Mouse (Mus musculus): Measurements from ENCODE around the gene Slc2a5. TPM values are rescaled to one million over a fixed set of nuclear protein-coding genes. Genes with fewer than 3 reads are reported as not detected.

The Slc2a5 gene
- polyA plus RNA-seq, 1 experiment from 2014 or later = 2.3 TPM

DNA sequence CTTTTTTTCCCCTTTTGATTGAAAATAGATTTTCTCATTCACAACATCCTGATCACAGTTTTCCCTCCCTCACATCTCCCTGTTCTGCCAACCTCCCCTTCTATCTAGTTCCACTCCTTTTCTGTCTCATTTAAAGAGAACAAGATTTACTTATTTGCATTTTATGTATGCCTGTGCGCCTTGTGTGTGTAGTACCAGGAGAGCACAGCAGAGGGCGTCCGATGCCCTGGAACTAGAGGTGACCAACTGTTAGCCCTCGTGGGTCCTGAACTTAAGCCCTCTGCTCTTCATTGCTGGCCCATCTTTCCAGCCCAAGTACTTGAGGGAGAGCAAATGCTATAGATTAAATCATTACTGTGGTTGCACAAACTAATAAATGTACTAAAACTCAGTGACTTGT is 33.7 kb upstream of the Slc2a5 start:
- 75% methylated on average over 4 of the region's 4 CpGs for WGBS
- ATAC-seq = no peak

DNA sequence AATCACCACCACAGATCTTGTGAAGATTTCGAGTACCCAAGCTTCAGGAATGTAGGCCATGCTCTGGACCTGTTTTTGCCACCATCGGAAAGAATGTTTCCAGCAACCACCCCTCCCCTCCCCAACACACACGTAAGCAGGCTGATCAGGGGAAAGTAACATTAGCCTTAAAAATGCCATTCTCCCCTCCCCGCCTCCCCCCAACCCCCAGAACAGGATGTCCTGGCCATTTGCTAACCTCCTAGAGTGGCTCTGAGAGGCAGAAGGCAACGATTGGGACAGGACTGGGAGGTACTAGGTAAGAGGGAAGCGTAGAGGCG is 32.3 kb upstream of the Slc2a5 start:
- ATAC-seq (no peak), DNase-seq (ENCODE audit: low spot score) (no peak)
- H3K4me3 ChIP-seq (ENCODE audit: low read depth, low read length) = peak overlapping the region; percentile 44
- peak overlapping the region; percentile 99 for H3K4me2 ChIP-seq (ENCODE audit: low read length)
- peaks cover 14% of the 10 kb centered on the region for H3K27me3 ChIP-seq (replicated peaks; ENCODE audit: control insufficient read depth, insufficient read depth, low read length)
- no peak overlapping the region for H3K27ac ChIP-seq (ENCODE audit: low read depth, low read length)
- H3K9me3 ChIP-seq (replicated peaks; ENCODE audit: control insufficient read depth, low read length) = no peaks in the 10 kb centered on the region
- under 1% methylated on average over 7 of the region's 7 CpGs for WGBS
- 0 out of 2 replicates have a peak overlapping the region, but pooled peaks have one; percentile 45 for H3K9ac ChIP-seq (ENCODE audit: low read length)
- H3K4me1 ChIP-seq (ENCODE audit: control insufficient read depth, insufficient read depth, low read length) = peaks cover 5% of the 10 kb centered on the region; the same call in 1 of the 2 replicates
- no peaks in the 10 kb centered on the region for H3K36me3 ChIP-seq (ENCODE audit: control insufficient read depth, insufficient read depth, low read length)

More for the DNA sequence above, 33.7 kb upstream of the Slc2a5 start:
- no peak overlapping the region for H3K27ac ChIP-seq (ENCODE audit: low read depth, low read length)
- DNase-seq (ENCODE audit: low spot score) = no peak
- H3K4me3 ChIP-seq (ENCODE audit: low read depth, low read length) = no peak overlapping the region
- H3K4me2 ChIP-seq (ENCODE audit: low read length) = no peak overlapping the region
- H3K9me3 ChIP-seq (replicated peaks; ENCODE audit: control insufficient read depth, low read length) = no peaks in the 10 kb centered on the region
- H3K9ac ChIP-seq (ENCODE audit: low read length) = no peak overlapping the region
- no peaks in the 10 kb centered on the region for H3K36me3 ChIP-seq (ENCODE audit: control insufficient read depth, insufficient read depth, low read length)
- peaks cover 5% of the 10 kb centered on the region; the same call in 1 of the 2 replicates for H3K4me1 ChIP-seq (ENCODE audit: control insufficient read depth, insufficient read depth, low read length)
- H3K27me3 ChIP-seq (replicated peaks; ENCODE audit: control insufficient read depth, insufficient read depth, low read length) = peaks cover 11% of the 10 kb centered on the region

DNA sequence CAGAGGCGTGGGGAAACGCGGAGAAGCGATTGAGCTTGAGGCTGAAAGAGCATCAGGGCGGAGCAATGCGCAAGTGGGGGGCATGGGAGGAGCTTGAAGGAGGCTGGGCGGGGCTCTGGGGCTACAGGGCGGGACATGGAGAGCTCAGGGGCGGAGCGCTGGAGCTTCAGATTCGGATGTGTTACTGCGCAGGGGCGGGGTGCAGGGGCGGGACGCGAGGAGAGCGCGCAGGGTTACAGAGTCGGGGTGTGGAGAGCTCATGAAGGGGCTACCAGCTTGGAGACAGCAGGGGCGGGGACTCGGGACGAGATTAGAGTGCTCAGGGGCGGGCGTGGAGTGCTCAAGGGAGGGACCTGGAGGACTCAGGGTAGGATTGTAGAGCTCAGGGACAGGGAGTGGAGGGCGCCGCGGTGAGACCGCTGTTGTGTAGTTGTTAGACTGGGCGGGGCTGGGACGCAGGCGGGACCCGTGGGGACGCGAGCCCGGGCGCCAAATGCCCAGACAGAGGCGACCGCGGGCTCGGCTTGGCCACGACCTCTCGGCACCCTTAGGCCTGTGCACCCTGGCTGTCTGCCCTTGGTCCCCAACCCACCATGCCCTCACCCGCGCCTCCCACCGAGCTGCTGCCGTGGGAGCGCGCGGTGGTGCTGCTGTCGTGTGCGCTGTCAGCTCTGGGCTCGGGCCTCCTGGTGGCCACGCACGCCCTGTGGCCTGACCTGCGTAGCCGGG is 31.8 kb upstream of the Slc2a5 start, which contains the start of gene Gpr157:
Gene Gpr157, plus strand, starts transcription at position 205 of the 729 bp plus-strand sequence.
- peak within 1 kb of the TSS; percentile 56 for H3K9ac ChIP-seq (ENCODE audit: low read length)
- DNase-seq (ENCODE audit: low spot score) (peak; percentile 93), ATAC-seq (peak; percentile 96)
- H3K4me1 ChIP-seq (ENCODE audit: control insufficient read depth, insufficient read depth, low read length) = peaks cover 5% of the 10 kb centered on the region; the same call in 1 of the 2 replicates
- no peaks in the 10 kb centered on the region for H3K36me3 ChIP-seq (ENCODE audit: control insufficient read depth, insufficient read depth, low read length)
- peaks cover 14% of the 10 kb centered on the region for H3K27me3 ChIP-seq (replicated peaks; ENCODE audit: control insufficient read depth, insufficient read depth, low read length)
- H3K9me3 ChIP-seq (replicated peaks; ENCODE audit: control insufficient read depth, low read length) = no peaks in the 10 kb centered on the region
- under 1% methylated on average over 47 of the region's 56 CpGs for whole genome bisulfite sequencing
- peak within 1 kb of the TSS; percentile 44 for H3K4me3 ChIP-seq (ENCODE audit: low read depth, low read length)
- H3K27ac ChIP-seq (ENCODE audit: low read depth, low read length) = no peak within 1 kb of the TSS
- peak within 1 kb of the TSS; percentile 99 for H3K4me2 ChIP-seq (ENCODE audit: low read length)

DNA sequence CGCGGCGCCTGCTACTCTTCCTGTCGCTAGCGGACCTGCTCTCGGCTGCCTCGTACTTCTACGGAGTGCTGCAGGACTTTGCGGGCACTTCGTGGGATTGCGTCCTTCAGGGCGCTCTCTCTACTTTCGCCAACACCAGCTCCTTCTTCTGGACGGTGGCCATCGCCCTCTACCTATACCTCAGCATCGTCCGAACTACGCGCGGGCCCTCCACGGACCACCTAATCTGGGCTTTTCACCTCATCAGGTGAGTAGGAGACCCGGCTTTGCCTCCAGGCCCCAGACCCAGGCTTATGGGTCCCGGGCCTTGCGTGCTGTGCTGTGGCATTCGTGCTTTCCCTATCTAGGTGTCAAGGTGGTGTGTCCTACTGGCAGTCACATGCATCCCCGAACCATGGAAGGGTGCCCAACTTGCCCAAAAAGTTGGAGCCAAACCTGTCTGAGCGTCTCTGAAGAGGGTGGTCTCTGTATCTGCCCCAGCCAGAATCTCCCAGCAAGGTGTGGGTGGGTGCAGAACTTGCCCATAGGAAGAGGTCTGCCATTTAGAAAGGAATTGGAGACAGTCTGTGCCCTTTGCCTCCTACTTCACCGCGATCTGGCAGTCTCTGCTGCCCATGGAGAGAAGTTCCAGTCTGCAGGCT is 31.1 kb upstream of the Slc2a5 start:
- Histone ChIP-seq H3K4me1 (ENCODE audit: control insufficient read depth, insufficient read depth, low read length) (peaks cover 5% of the 10 kb centered on the region; the same call in 1 of the 2 replicates), H3K9me3 (replicated peaks; ENCODE audit: control insufficient read depth, low read length) (no peaks in the 10 kb centered on the region), H3K4me3 (ENCODE audit: low read depth, low read length) (peak overlapping the region; percentile 44), H3K27me3 (replicated peaks; ENCODE audit: control insufficient read depth, insufficient read depth, low read length) (peaks cover 14% of the 10 kb centered on the region), H3K9ac (ENCODE audit: low read length) (peak overlapping the region; percentile 56), H3K4me2 (ENCODE audit: low read length) (peak overlapping the region; percentile 99), H3K27ac (ENCODE audit: low read depth, low read length) (no peak overlapping the region), H3K36me3 (ENCODE audit: control insufficient read depth, insufficient read depth, low read length) (no peaks in the 10 kb centered on the region)
- DNase-seq (ENCODE audit: low spot score) = no peak
- ATAC-seq = no peak
- WGBS = 15% methylated on average over 29 of the region's 29 CpGs

DNA sequence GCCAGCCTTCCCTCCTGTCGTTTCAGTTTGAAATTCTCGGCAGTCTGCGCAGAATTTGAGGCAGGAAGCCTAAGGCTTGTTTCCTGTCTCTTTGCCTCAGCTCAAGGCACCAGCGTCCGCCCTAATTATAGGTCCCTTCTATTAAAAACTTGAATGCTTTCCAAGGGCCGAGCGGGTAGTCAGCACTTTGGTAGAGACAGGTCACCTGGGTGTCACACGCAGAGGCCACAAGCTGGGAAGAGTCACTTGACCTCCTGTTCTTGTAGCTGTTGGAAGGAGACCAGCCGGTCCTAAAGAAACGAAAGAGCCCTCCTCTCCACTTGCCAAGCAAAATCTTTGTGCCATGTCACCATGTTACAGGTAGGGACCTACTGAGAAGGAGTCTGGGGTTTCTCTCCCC is 30.0 kb upstream of the Slc2a5 start:
- DNase-seq (ENCODE audit: low spot score) = no peak

DNA sequence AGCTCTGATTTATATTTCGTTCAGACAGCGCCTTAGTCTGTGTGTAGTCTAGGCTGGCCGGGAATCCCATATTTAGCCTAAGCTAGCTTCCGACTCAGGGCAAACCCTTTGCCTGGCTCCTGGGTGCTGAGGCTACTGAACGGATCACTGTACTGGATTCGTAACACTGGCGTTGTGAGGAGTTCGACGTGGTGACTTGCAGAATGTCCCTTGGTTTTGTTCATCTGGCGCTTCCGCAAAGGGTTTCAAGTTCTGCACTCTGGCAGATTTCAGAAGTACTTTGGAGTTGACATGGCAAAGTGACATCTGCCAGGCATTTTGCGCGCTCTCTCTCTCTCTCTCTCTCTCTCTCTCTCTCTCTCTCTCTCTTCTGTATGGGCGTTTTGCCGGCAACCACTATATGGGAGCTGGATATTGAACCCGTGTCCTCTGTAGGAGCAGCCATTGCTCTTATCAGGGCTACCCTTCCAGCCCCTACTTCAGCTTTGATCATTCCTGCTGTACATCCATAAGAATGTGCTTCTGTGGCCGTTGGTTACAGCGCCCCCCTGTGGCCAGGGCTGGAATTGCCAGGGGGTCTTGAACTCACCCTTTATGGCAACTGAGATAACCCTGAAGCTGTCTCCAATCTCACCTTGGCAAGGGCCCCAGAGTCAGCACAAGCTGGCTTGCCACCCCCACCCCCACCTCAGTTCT is 27.0 kb upstream of the Slc2a5 start:
- H3K27ac ChIP-seq (ENCODE audit: low read depth, low read length) = no peak overlapping the region
- no peaks in the 10 kb centered on the region for H3K9me3 ChIP-seq (replicated peaks; ENCODE audit: control insufficient read depth, low read length)
- 81% methylated on average over 18 of the region's 18 CpGs for WGBS
- no peak for ATAC-seq
- no peak overlapping the region for H3K4me2 ChIP-seq (ENCODE audit: low read length)
- H3K36me3 ChIP-seq (ENCODE audit: control insufficient read depth, insufficient read depth, low read length) = no peaks in the 10 kb centered on the region
- DNase-seq (ENCODE audit: low spot score) = no peak
- H3K9ac ChIP-seq (ENCODE audit: low read length) = no peak overlapping the region
- peaks cover 14% of the 10 kb centered on the region for H3K27me3 ChIP-seq (replicated peaks; ENCODE audit: control insufficient read depth, insufficient read depth, low read length)
- no peak overlapping the region for H3K4me3 ChIP-seq (ENCODE audit: low read depth, low read length)
- peaks cover 7% of the 10 kb centered on the region; the same call in 1 of the 2 replicates for H3K4me1 ChIP-seq (ENCODE audit: control insufficient read depth, insufficient read depth, low read length)

More for the DNA sequence above, 30.0 kb upstream of the Slc2a5 start:
- Histone ChIP-seq H3K4me1 (ENCODE audit: control insufficient read depth, insufficient read depth, low read length) (peaks cover 5% of the 10 kb centered on the region; the same call in 1 of the 2 replicates), H3K27ac (ENCODE audit: low read depth, low read length) (no peak overlapping the region), H3K36me3 (ENCODE audit: control insufficient read depth, insufficient read depth, low read length) (no peaks in the 10 kb centered on the region), H3K4me3 (ENCODE audit: low read depth, low read length) (no peak overlapping the region), H3K4me2 (ENCODE audit: low read length) (no peak overlapping the region), H3K9me3 (replicated peaks; ENCODE audit: control insufficient read depth, low read length) (no peaks in the 10 kb centered on the region), H3K27me3 (replicated peaks; ENCODE audit: control insufficient read depth, insufficient read depth, low read length) (peaks cover 14% of the 10 kb centered on the region), H3K9ac (ENCODE audit: low read length) (no peak overlapping the region)
- 77% methylated on average over 10 of the region's 10 CpGs for WGBS
- no peak for ATAC-seq

DNA sequence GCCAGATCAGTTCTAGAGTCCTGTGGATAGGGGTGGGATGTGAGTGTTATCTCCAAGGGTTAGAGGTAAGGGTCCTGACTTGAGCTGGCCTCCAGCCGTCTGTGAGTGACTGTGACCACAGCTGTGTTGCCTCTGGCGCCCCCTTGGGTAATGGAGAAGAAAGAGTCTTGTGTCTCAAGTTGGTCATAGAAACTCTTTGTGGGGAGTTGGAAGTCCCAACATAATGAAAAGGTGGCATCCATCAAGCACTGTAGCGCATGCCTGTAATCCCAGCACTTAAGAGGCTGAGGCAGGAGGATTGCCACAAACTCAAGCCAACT is 26.5 kb upstream of the Slc2a5 start:
- no peaks in the 10 kb centered on the region for H3K9me3 ChIP-seq (replicated peaks; ENCODE audit: control insufficient read depth, low read length)
- H3K27ac ChIP-seq (ENCODE audit: low read depth, low read length) = no peak overlapping the region
- 51% methylated on average over 3 of the region's 3 CpGs for WGBS
- ATAC-seq = no peak
- no peak overlapping the region for H3K4me3 ChIP-seq (ENCODE audit: low read depth, low read length)
- DNase-seq (ENCODE audit: low spot score) = no peak
- H3K36me3 ChIP-seq (ENCODE audit: control insufficient read depth, insufficient read depth, low read length) = no peaks in the 10 kb centered on the region
- no peak overlapping the region for H3K9ac ChIP-seq (ENCODE audit: low read length)
- peaks cover 14% of the 10 kb centered on the region for H3K27me3 ChIP-seq (replicated peaks; ENCODE audit: control insufficient read depth, insufficient read depth, low read length)
- no peak overlapping the region for H3K4me2 ChIP-seq (ENCODE audit: low read length)
- H3K4me1 ChIP-seq (ENCODE audit: control insufficient read depth, insufficient read depth, low read length) = peaks cover 6% of the 10 kb centered on the region; the same call in 1 of the 2 replicates

DNA sequence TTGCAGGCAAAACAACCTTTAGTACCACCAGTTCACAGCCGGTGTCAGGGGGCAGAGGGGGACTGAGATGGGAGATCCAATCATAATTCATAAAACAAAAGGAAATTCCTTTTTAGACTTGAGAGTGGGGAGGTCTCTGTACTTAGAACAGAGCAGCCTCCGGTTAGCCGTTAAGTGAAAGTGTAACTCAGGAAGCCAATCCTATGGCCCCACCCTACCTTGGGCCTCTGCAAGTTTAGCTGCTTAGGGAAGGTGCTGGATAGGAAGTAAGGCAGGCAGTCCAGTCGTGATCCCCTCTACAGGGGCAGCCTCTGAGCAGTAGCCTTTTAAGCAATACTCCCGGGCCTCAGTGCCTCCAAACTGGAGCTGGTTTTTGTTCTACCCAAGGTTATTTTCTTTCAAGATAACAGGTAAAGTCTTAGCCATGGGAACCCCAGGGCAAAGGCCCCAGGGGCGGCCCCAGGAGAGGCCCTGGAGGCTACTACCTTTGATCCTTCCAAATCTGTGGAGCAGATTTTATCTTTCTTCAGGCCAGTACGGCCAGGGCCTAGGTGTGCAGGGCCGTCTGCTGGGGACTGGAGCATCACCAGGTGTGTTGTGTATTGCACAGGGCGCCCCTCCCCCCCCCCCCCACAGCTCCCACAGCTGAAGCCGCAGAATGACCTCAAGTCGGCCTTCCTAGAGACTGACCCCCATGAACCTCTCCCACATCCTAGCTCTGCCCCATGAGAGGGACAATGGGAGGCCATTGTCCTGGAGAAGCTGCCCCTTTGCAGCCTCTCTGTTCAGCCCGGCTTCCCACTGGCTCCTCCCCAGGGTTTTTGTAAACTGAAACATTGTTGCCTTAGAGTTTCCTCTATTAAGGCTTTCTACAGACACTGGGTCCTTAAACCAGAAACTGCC is 25.3 kb upstream of the Slc2a5 start:
- ATAC-seq = no peak
- no peak overlapping the region for H3K4me2 ChIP-seq (ENCODE audit: low read length)

More for the DNA sequence above, 25.3 kb upstream of the Slc2a5 start:
- no peak overlapping the region for H3K27ac ChIP-seq (ENCODE audit: low read depth, low read length)
- H3K4me3 ChIP-seq (ENCODE audit: low read depth, low read length) = no peak overlapping the region
- DNase-seq (ENCODE audit: low spot score) = no peak
- 0 out of 2 replicates have a peak, but pooled peaks cover 2% of the 10 kb centered on the region for H3K4me1 ChIP-seq (ENCODE audit: control insufficient read depth, insufficient read depth, low read length)
- no peak overlapping the region for H3K9ac ChIP-seq (ENCODE audit: low read length)
- no peaks in the 10 kb centered on the region for H3K36me3 ChIP-seq (ENCODE audit: control insufficient read depth, insufficient read depth, low read length)
- H3K9me3 ChIP-seq (replicated peaks; ENCODE audit: control insufficient read depth, low read length) = no peaks in the 10 kb centered on the region
- H3K27me3 ChIP-seq (replicated peaks; ENCODE audit: control insufficient read depth, insufficient read depth, low read length) = peaks cover 3% of the 10 kb centered on the region; the same call in 1 of the 2 replicates
- WGBS = 23% methylated on average over 12 of the region's 12 CpGs
